Comparison of ENCODE assay signal across 10 mouse cellular contexts in the genomic region with DNA sequence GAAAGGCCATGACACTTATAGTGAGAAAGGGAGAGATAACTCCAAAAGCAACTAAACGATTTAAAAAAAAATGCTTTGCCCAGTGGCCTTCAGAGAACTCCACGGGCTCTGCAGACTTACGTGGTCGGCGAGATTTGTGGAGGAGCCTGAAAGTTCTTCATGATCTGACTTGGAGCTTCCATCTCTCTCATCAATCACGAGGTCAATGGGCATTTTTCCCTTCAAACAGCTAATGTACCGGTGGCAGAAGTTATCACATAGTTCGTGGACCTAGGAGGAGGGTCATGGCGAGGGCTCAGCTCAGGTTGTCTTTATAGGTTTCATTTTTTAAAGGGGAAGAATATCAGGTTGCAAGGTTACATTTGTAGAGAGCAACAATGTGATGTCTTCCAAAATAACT. TPM values are rescaled to one million over a fixed set of nuclear protein-coding genes. Genes with fewer than 3 reads are reported as not detected.
DNase-seq lines count a peak whose midpoint lies in the region; ATAC-seq and TF ChIP-seq lines count a peak whose summit lies in the region.
"Had no signal": no experiment of that assay in that cellular context is flagged by ENCODE, and none has a peak within 500 bp of the region (broad histone marks: within the 10 kb centered on the region; RNA-seq: fewer than 3 reads in every experiment).

No protein-coding gene starts in this region.

- H3K4me1 ChIP-seq in kidney, embryonic 15.5 days = peaks cover 51% of the 10 kb centered on the region
- H3K4me1 ChIP-seq in embryonic facial prominence, embryonic 15.5 days = peaks cover 27% of the 10 kb centered on the region
- H3K4me1 ChIP-seq in hindbrain, postnatal 0 days (ENCODE audit: insufficient read depth, low read length) = no peaks in the 10 kb centered on the region
- peaks cover 93% of the 10 kb centered on the region for H3K4me1 ChIP-seq in neural tube, embryonic 13.5 days (replicated peaks)

- WGBS in kidney, embryonic 15.5 days = 26% methylated on average over 9 of the region's 9 CpGs
- WGBS in embryonic facial prominence, embryonic 15.5 days = 55% methylated on average over 9 of the region's 9 CpGs
- 39% methylated on average over 9 of the region's 9 CpGs for WGBS in hindbrain, postnatal 0 days
- WGBS in neural tube, embryonic 13.5 days = 22% methylated on average over 9 of the region's 9 CpGs

- H3K27ac ChIP-seq in kidney, embryonic 15.5 days = peak overlapping the region; percentile 98
- H3K27ac ChIP-seq in embryonic facial prominence, embryonic 15.5 days (replicated peaks) = no peak overlapping the region
- H3K27ac ChIP-seq in hindbrain, postnatal 0 days = peak overlapping the region; percentile 32
- 0 out of 2 replicates have a peak overlapping the region, but pooled peaks have one; percentile 53 for H3K27ac ChIP-seq in neural tube, embryonic 13.5 days (replicated peaks)
- no peak overlapping the region for H3K27ac ChIP-seq in gastrocnemius, adult 2 months

- H3K27me3 ChIP-seq in kidney, embryonic 15.5 days = no peaks in the 10 kb centered on the region
- H3K27me3 ChIP-seq in embryonic facial prominence, embryonic 15.5 days = peaks cover 9% of the 10 kb centered on the region; the same call in 1 of the 2 replicates
- 0 out of 2 replicates have a peak, but pooled peaks cover 14% of the 10 kb centered on the region for H3K27me3 ChIP-seq in hindbrain, postnatal 0 days (ENCODE audit: insufficient read depth, low read length)
- no peaks in the 10 kb centered on the region; the same call in 1 of the 2 replicates for H3K27me3 ChIP-seq in neural tube, embryonic 13.5 days

- peak overlapping the region; percentile 72 for H3K4me2 ChIP-seq in kidney, embryonic 15.5 days
- H3K4me2 ChIP-seq in embryonic facial prominence, embryonic 15.5 days (replicated peaks) = peak overlapping the region; percentile 6; the same call in 1 of the 2 replicates
- H3K4me2 ChIP-seq in hindbrain, postnatal 0 days (ENCODE audit: low read depth, low read length) = peak overlapping the region; percentile 72
- peak overlapping the region; percentile 84 for H3K4me2 ChIP-seq in neural tube, embryonic 13.5 days

- ATAC-seq in kidney, embryonic 15.5 days (replicated peaks; ENCODE audit: low FRiP score) = no peak
- no peak for ATAC-seq in embryonic facial prominence, embryonic 15.5 days (ENCODE audit: insufficient number of reproducible peaks, low FRiP score, low TSS enrichment, low read depth)
- ATAC-seq in hindbrain, postnatal 0 days = no peak
- ATAC-seq in neural tube, embryonic 13.5 days (ENCODE audit: low read depth) = no peak
- ATAC-seq in megakaryocyte-erythroid progenitor cell, adult 5-6 weeks (replicated peaks; ENCODE audit: low FRiP score, low TSS enrichment, poor library complexity, severe bottlenecking) = no peak
- ATAC-seq: activated CD4-positive, CD25-positive, alpha-beta regulatory T cell, adult 4 months had no signal

- H3K9ac ChIP-seq in kidney, embryonic 15.5 days = peak overlapping the region; percentile 44
- H3K9ac ChIP-seq in embryonic facial prominence, embryonic 15.5 days = no peak overlapping the region
- peak overlapping the region; percentile 28 for H3K9ac ChIP-seq in hindbrain, postnatal 0 days (replicated peaks; ENCODE audit: low read length)
- peak overlapping the region; percentile 96 for H3K9ac ChIP-seq in neural tube, embryonic 13.5 days

- H3K36me3 ChIP-seq in kidney, embryonic 15.5 days = 0 out of 2 replicates have a peak, but pooled peaks cover 4% of the 10 kb centered on the region
- no peaks in the 10 kb centered on the region for H3K36me3 ChIP-seq in embryonic facial prominence, embryonic 15.5 days
- H3K36me3 ChIP-seq in hindbrain, postnatal 0 days (ENCODE audit: insufficient read depth, low read length) = no peaks in the 10 kb centered on the region
- H3K36me3 ChIP-seq in neural tube, embryonic 13.5 days = peaks cover 4% of the 10 kb centered on the region; the same call in 1 of the 2 replicates

- no peaks in the 10 kb centered on the region for H3K9me3 ChIP-seq in kidney, embryonic 15.5 days (replicated peaks)
- H3K9me3 ChIP-seq in embryonic facial prominence, embryonic 15.5 days (replicated peaks) = no peaks in the 10 kb centered on the region
- H3K9me3 ChIP-seq in hindbrain, postnatal 0 days (ENCODE audit: low read length) = no peaks in the 10 kb centered on the region
- no peaks in the 10 kb centered on the region for H3K9me3 ChIP-seq in neural tube, embryonic 13.5 days
- H3K9me3 ChIP-seq: megakaryocyte, embryonic 14.5 days had no signal

- no peak for TF ChIP-seq CTCF in hindbrain, postnatal 0 days (IDR thresholded peaks at IDR 0.05; ENCODE audit: low read depth)
- no peak for TF ChIP-seq CTCF in gastrocnemius, adult 2 months (IDR thresholded peaks at IDR 0.05)

- peak overlapping the region; percentile 75 for H3K4me3 ChIP-seq in kidney, embryonic 15.5 days (replicated peaks)
- peak overlapping the region; percentile 22 for H3K4me3 ChIP-seq in embryonic facial prominence, embryonic 15.5 days (replicated peaks)
- peak overlapping the region; percentile 27 for H3K4me3 ChIP-seq in hindbrain, postnatal 0 days (ENCODE audit: low read length)
- H3K4me3 ChIP-seq in neural tube, embryonic 13.5 days = peak overlapping the region; percentile 73
- no peak overlapping the region for H3K4me3 ChIP-seq in gastrocnemius, adult 2 months
- H3K4me3 ChIP-seq: megakaryocyte, embryonic 14.5 days had no signal

- intact Hi-C loops in gastrocnemius, adult 2 months (cut with DNase I) = no loop called here

- no peak for DNase-seq in kidney, adult 11 months
- no peak for DNase-seq in hindbrain, postnatal 0 days (ENCODE audit: low spot score)
- DNase-seq in gastrocnemius, adult 2 months = no peak
- DNase-seq in retina, embryonic 14.5 days (ENCODE audit: low spot score) = no peak

RNA-seq across cellular contexts. Expression of gene Meis2, which starts 7.1 kb away (rescaled TPM):
- 85.5 and 94.3 TPM in 2 replicates for polyA plus RNA-seq in kidney, embryonic 15.5 days (2015; fragmentation: Nextera tagmentation; extraction: Ambion mirVana)
- 33.4 and 36.4 TPM in 2 replicates for polyA plus RNA-seq in embryonic facial prominence, embryonic 15.5 days (2015; fragmentation: Nextera tagmentation; extraction: Ambion mirVana)
- 132 and 133 TPM in 2 replicates for total RNA-seq in hindbrain, postnatal 0 days (2014; rRNA removed)
- polyA plus RNA-seq in hindbrain, postnatal 0 days (2015; fragmentation: Nextera tagmentation; extraction: Ambion mirVana) = 94.4 and 105 TPM in 2 replicates
- polyA plus RNA-seq in neural tube, embryonic 13.5 days (2015; fragmentation: Nextera tagmentation; extraction: Ambion mirVana) = 92.0 and 98.7 TPM in 2 replicates
- 1 to 10 TPM in 1 of 2 experiments, under 1 TPM in 1; 0.84 to 1.3 TPM for total RNA-seq in gastrocnemius, adult 2 months (2021)
- total RNA-seq in megakaryocyte-erythroid progenitor cell, adult 5-6 weeks (2014; fragmentation: Nextera tagmentation) = not detected in 2 replicates
- total RNA-seq in megakaryocyte-erythroid progenitor cell, adult 5-6 weeks (2017) = 0.46 TPM in 1 of 2 replicates, not detected in the other

Comparison
In these comparisons a context has a peak if more than half of its experiments do, and no peak if none do; other contexts are left out.
1. H3K27ac ChIP-seq: peak in kidney, embryonic 15.5 days (single experiment), hindbrain, postnatal 0 days (single experiment) and neural tube, embryonic 13.5 days (single experiment); none in embryonic facial prominence, embryonic 15.5 days (single experiment) and gastrocnemius, adult 2 months (single experiment).
2. H3K4me2 ChIP-seq: peak in every context shown above with its lines; median percentile 84 in neural tube, embryonic 13.5 days; 72 in kidney, embryonic 15.5 days; 72 in hindbrain, postnatal 0 days; 6 in embryonic facial prominence, embryonic 15.5 days.